In genomic region chr13:79142903-79143302, GRCm38 (mm10) we compare ENCODE assay signal across 21 mouse cellular contexts.
A peak's percentile ranks its signal among the peaks of the same experiment; 100 is the strongest.
DNase-seq lines count a peak whose midpoint lies in the region; ATAC-seq and TF ChIP-seq lines count a peak whose summit lies in the region.
"Had no signal": no experiment of that assay in that cellular context is flagged by ENCODE, and none has a peak within 500 bp of the region (broad histone marks: within the 10 kb centered on the region; RNA-seq: fewer than 3 reads in every experiment).

No protein-coding gene starts in this region.

- WGBS in forebrain, embryonic 14.5 days = 68% methylated on average over 1 of the region's 1 CpGs
- 55% methylated on average over 1 of the region's 1 CpGs for WGBS in forebrain, embryonic 13.5 days
- 41% methylated on average over 1 of the region's 1 CpGs for WGBS in kidney, postnatal 0 days
- 48% methylated on average over 1 of the region's 1 CpGs for WGBS in midbrain, postnatal 0 days
- WGBS in midbrain, embryonic 11.5 days = 69% methylated on average over 1 of the region's 1 CpGs
- 33% methylated on average over 1 of the region's 1 CpGs for WGBS in stomach, embryonic 16.5 days

- no peak for TF ChIP-seq CTCF in kidney, postnatal 0 days (IDR thresholded peaks at IDR 0.05; ENCODE audit: low read depth)
- TF ChIP-seq CTCF in midbrain, postnatal 0 days (IDR thresholded peaks at IDR 0.05) = no peak

- no peak; the same call in 1 of the 2 replicates for ATAC-seq in forebrain, embryonic 14.5 days
- no peak for ATAC-seq in forebrain, embryonic 13.5 days
- ATAC-seq in kidney, postnatal 0 days (replicated peaks; ENCODE audit: low FRiP score, low read depth) = no peak
- no peak for ATAC-seq in midbrain, postnatal 0 days (ENCODE audit: low FRiP score)
- ATAC-seq in midbrain, embryonic 11.5 days (ENCODE audit: low FRiP score) = no peak
- peak; percentile 82 for ATAC-seq in stomach, embryonic 16.5 days (ENCODE audit: insufficient read depth, low FRiP score)
- ATAC-seq in erythroblast, adult 5-6 weeks (replicated peaks; ENCODE audit: low FRiP score, poor library complexity, severe bottlenecking) = no peak
- ATAC-seq: liver, embryonic 12.5 days had no signal

- no peak overlapping the region for H3K4me3 ChIP-seq in forebrain, embryonic 14.5 days (ENCODE audit: low read depth, low read length)
- no peak overlapping the region for H3K4me3 ChIP-seq in forebrain, embryonic 13.5 days
- H3K4me3 ChIP-seq in kidney, postnatal 0 days (replicated peaks; ENCODE audit: low read depth, low read length) = no peak overlapping the region
- no peak overlapping the region for H3K4me3 ChIP-seq in midbrain, postnatal 0 days (ENCODE audit: low read depth, low read length)
- H3K4me3 ChIP-seq in midbrain, embryonic 11.5 days (ENCODE audit: low read depth, low read length) = no peak overlapping the region
- no peak overlapping the region for H3K4me3 ChIP-seq in stomach, embryonic 16.5 days (replicated peaks; ENCODE audit: low read length)
- H3K4me3 ChIP-seq: erythroblast, embryonic 14.5 days; heart, embryonic 12.5 days; hindbrain, embryonic 15.5 days; liver, embryonic 12.5 days; neural tube, embryonic 12.5 days had no signal

- no peaks in the 10 kb centered on the region for H3K9me3 ChIP-seq in forebrain, embryonic 14.5 days (replicated peaks; ENCODE audit: control insufficient read depth, low read length)
- H3K9me3 ChIP-seq in forebrain, embryonic 13.5 days (replicated peaks) = no peaks in the 10 kb centered on the region
- H3K9me3 ChIP-seq in kidney, postnatal 0 days (replicated peaks; ENCODE audit: low read length) = no peaks in the 10 kb centered on the region
- no peaks in the 10 kb centered on the region for H3K9me3 ChIP-seq in midbrain, postnatal 0 days (ENCODE audit: low read length)
- no peaks in the 10 kb centered on the region for H3K9me3 ChIP-seq in midbrain, embryonic 11.5 days (ENCODE audit: control insufficient read depth, low read length)
- H3K9me3 ChIP-seq in stomach, embryonic 16.5 days (replicated peaks; ENCODE audit: control insufficient read depth, low read length) = no peaks in the 10 kb centered on the region
- H3K9me3 ChIP-seq: heart, embryonic 12.5 days; hindbrain, embryonic 15.5 days; liver, embryonic 12.5 days; neural tube, embryonic 12.5 days had no signal

- H3K27me3 ChIP-seq in forebrain, embryonic 14.5 days (replicated peaks; ENCODE audit: control insufficient read depth, insufficient read depth, low read length) = no peaks in the 10 kb centered on the region
- H3K27me3 ChIP-seq in forebrain, embryonic 13.5 days = no peaks in the 10 kb centered on the region
- no peaks in the 10 kb centered on the region for H3K27me3 ChIP-seq in kidney, postnatal 0 days (ENCODE audit: insufficient read depth, low read length)
- H3K27me3 ChIP-seq in midbrain, postnatal 0 days (ENCODE audit: insufficient read depth, low read length) = no peaks in the 10 kb centered on the region
- H3K27me3 ChIP-seq in midbrain, embryonic 11.5 days (ENCODE audit: control insufficient read depth, insufficient read depth, low read length) = no peaks in the 10 kb centered on the region
- no peaks in the 10 kb centered on the region for H3K27me3 ChIP-seq in stomach, embryonic 16.5 days (ENCODE audit: control insufficient read depth, insufficient read depth, low read length)
- H3K27me3 ChIP-seq: CH12.LX; heart, embryonic 12.5 days; hindbrain, embryonic 15.5 days; liver, embryonic 12.5 days; neural tube, embryonic 12.5 days had no signal

- no peaks in the 10 kb centered on the region for H3K4me1 ChIP-seq in forebrain, embryonic 14.5 days (ENCODE audit: control insufficient read depth, insufficient read depth, low read length)
- no peaks in the 10 kb centered on the region for H3K4me1 ChIP-seq in forebrain, embryonic 13.5 days
- no peaks in the 10 kb centered on the region for H3K4me1 ChIP-seq in kidney, postnatal 0 days (replicated peaks; ENCODE audit: insufficient read depth, low read length)
- no peaks in the 10 kb centered on the region for H3K4me1 ChIP-seq in midbrain, postnatal 0 days (ENCODE audit: insufficient read depth, low read length)
- no peaks in the 10 kb centered on the region for H3K4me1 ChIP-seq in midbrain, embryonic 11.5 days (ENCODE audit: control insufficient read depth, insufficient read depth, low read length)
- H3K4me1 ChIP-seq in stomach, embryonic 16.5 days (ENCODE audit: control insufficient read depth, insufficient read depth, low read length) = no peaks in the 10 kb centered on the region
- H3K4me1 ChIP-seq: heart, embryonic 12.5 days; hindbrain, embryonic 15.5 days; liver, embryonic 12.5 days; neural tube, embryonic 12.5 days had no signal

- DNase-seq in forebrain, embryonic 14.5 days (ENCODE audit: low spot score) = peak; percentile 54
- peak; percentile 72 for DNase-seq in kidney, postnatal 0 days (ENCODE audit: low spot score)
- no peak for DNase-seq in kidney, adult 9 months
- DNase-seq in midbrain, postnatal 0 days (ENCODE audit: low spot score) = peak; percentile 9
- no peak for DNase-seq in midbrain, embryonic 11.5 days (ENCODE audit: low spot score, missing footprints)
- DNase-seq: adrenal gland, postnatal 36 days; cerebellum, adult 8-10 months; heart, postnatal 14 days; kidney, adult 18-20 months; lung, postnatal 36 days; thymus, adult 18-20 months; thymus, postnatal 4 days had no signal

- H3K36me3 ChIP-seq in forebrain, embryonic 14.5 days (ENCODE audit: control insufficient read depth, insufficient read depth, low read length) = no peaks in the 10 kb centered on the region
- H3K36me3 ChIP-seq in forebrain, embryonic 13.5 days (ENCODE audit: poor library complexity, severe bottlenecking) = no peaks in the 10 kb centered on the region
- no peaks in the 10 kb centered on the region for H3K36me3 ChIP-seq in kidney, postnatal 0 days (ENCODE audit: insufficient read depth, low read length)
- H3K36me3 ChIP-seq in midbrain, postnatal 0 days (ENCODE audit: insufficient read depth, low read length) = no peaks in the 10 kb centered on the region
- H3K36me3 ChIP-seq in midbrain, embryonic 11.5 days (ENCODE audit: control insufficient read depth, insufficient read depth, low read length) = no peaks in the 10 kb centered on the region
- H3K36me3 ChIP-seq in stomach, embryonic 16.5 days (ENCODE audit: control insufficient read depth, insufficient read depth, low read length) = no peaks in the 10 kb centered on the region
- H3K36me3 ChIP-seq: heart, embryonic 12.5 days; hindbrain, embryonic 15.5 days; liver, embryonic 12.5 days; neural tube, embryonic 12.5 days had no signal

- H3K9ac ChIP-seq in forebrain, embryonic 14.5 days (ENCODE audit: low read length) = no peak overlapping the region
- H3K9ac ChIP-seq in forebrain, embryonic 13.5 days = no peak overlapping the region
- H3K9ac ChIP-seq in kidney, postnatal 0 days (ENCODE audit: low read depth, low read length) = no peak overlapping the region
- H3K9ac ChIP-seq in midbrain, postnatal 0 days (replicated peaks; ENCODE audit: low read length, poor library complexity, severe bottlenecking) = no peak overlapping the region
- no peak overlapping the region for H3K9ac ChIP-seq in midbrain, embryonic 11.5 days (ENCODE audit: low read length)
- no peak overlapping the region for H3K9ac ChIP-seq in stomach, embryonic 16.5 days (ENCODE audit: low read length)
- H3K9ac ChIP-seq: heart, embryonic 12.5 days; hindbrain, embryonic 15.5 days; liver, embryonic 12.5 days; neural tube, embryonic 12.5 days had no signal

- H3K4me2 ChIP-seq in forebrain, embryonic 14.5 days (ENCODE audit: low read length) = no peak overlapping the region
- no peak overlapping the region for H3K4me2 ChIP-seq in forebrain, embryonic 13.5 days
- H3K4me2 ChIP-seq in kidney, postnatal 0 days (ENCODE audit: low read length) = no peak overlapping the region
- no peak overlapping the region for H3K4me2 ChIP-seq in midbrain, postnatal 0 days (ENCODE audit: low read depth, low read length, poor library complexity, severe bottlenecking)
- no peak overlapping the region for H3K4me2 ChIP-seq in midbrain, embryonic 11.5 days
- no peak overlapping the region for H3K4me2 ChIP-seq in stomach, embryonic 16.5 days (ENCODE audit: low read depth, low read length)
- H3K4me2 ChIP-seq: heart, embryonic 12.5 days; hindbrain, embryonic 15.5 days; liver, embryonic 12.5 days; neural tube, embryonic 12.5 days had no signal

- H3K27ac ChIP-seq in forebrain, embryonic 14.5 days (ENCODE audit: low read depth, low read length) = no peak overlapping the region
- H3K27ac ChIP-seq in forebrain, embryonic 13.5 days = no peak overlapping the region
- no peak overlapping the region for H3K27ac ChIP-seq in kidney, postnatal 0 days
- H3K27ac ChIP-seq in midbrain, postnatal 0 days (ENCODE audit: low read depth, low read length) = no peak overlapping the region
- H3K27ac ChIP-seq in midbrain, embryonic 11.5 days (ENCODE audit: low read depth, low read length) = no peak overlapping the region
- no peak overlapping the region for H3K27ac ChIP-seq in stomach, embryonic 16.5 days (ENCODE audit: low read length)
- H3K27ac ChIP-seq: hindbrain, embryonic 15.5 days; liver, embryonic 12.5 days; neural tube, embryonic 12.5 days had no signal

Comparison
In these comparisons a context has a peak if more than half of its experiments do, and no peak if none do; other contexts are left out.
1. DNase-seq: peak in forebrain, embryonic 14.5 days (single experiment), kidney, postnatal 0 days (single experiment) and midbrain, postnatal 0 days (single experiment); none in kidney, adult 9 months (single experiment) and midbrain, embryonic 11.5 days (single experiment).